Mouse (Mus musculus) cerebral cortex, adult 2 months (tissue): ENCODE data around the gene Pla1a.

Experiments used
- WGBS: fragments of 180-500 bp; shearing (Covaris S2); methylation state at CpG from one replicate; pipeline ENCODE4 v1.1.7; 2018; 5-methylcytosine and 5-hydroxymethylcytosine counted together

Gene Pla1a

DNA sequence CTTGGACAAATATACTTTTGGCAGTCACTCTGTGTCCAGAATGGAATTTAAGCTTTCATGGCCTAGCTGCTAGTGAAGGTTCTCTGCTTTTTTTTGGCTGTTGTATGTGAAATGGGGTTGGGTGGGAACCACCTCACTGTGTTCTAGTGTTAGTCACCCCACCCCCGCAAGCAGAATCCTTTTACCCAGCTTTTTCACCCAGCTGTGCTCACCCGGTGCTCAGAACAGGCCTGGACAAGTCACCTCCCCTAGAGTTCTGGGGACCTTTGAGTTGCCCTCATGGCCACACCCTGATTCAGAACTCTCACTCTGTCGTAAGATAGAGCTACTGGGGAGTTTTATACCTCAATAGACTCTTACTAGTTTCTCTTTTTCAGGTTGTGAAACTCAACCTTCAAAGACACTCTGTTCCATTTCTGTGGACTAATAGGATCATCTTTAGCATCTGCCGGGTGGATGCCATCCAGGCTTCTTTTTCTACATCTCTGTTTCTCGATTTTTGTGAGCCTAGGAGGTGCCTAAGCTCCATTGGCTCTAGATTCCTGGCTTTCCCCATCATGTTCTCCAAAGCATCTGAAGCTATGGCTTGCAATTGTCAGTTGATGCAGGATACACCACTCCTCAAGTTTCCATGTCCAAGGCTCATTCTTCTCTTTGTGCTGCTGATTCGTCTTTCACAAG is 25.8 kb upstream of the Pla1a start:
- WGBS, result 77% methylated on average over 6 of the region's 6 CpGs

DNA sequence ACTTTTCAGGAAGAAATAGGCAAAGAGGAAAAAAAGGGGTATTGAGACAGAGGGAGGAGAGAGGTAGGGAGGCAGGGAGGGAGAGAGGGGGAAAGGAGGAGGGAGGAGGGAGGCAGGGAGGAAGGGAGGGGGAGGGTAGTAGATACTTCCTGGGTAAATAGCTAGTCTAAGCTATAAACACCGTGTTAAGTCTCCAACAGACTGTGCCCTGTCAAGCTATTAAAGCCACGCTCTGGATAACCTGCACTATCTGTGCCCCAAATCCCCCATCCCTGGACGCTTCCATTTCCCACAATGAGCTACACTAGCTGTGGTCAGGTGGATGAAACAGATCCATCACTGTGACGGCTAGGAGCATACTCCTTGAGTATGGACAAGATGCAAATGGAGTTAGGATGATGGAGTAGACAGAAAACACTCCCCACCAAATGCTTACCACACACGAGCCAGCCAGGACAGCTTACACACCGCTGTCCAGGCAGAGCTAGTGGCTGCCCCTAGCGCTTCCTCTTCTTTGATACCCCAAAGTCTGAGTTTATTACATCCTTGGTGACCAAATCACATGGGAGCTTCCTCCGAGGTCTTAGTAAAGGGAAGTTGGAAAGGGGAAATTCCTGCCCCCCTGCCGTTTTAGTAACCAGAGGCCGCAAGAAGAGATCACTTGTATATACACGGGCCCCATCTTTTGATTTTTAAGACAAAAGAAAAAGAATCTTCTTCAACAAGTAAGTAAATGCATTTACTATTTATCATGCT is 24.0 kb upstream of the Pla1a start:
- 66% methylated on average over 11 of the region's 11 CpGs for WGBS

DNA sequence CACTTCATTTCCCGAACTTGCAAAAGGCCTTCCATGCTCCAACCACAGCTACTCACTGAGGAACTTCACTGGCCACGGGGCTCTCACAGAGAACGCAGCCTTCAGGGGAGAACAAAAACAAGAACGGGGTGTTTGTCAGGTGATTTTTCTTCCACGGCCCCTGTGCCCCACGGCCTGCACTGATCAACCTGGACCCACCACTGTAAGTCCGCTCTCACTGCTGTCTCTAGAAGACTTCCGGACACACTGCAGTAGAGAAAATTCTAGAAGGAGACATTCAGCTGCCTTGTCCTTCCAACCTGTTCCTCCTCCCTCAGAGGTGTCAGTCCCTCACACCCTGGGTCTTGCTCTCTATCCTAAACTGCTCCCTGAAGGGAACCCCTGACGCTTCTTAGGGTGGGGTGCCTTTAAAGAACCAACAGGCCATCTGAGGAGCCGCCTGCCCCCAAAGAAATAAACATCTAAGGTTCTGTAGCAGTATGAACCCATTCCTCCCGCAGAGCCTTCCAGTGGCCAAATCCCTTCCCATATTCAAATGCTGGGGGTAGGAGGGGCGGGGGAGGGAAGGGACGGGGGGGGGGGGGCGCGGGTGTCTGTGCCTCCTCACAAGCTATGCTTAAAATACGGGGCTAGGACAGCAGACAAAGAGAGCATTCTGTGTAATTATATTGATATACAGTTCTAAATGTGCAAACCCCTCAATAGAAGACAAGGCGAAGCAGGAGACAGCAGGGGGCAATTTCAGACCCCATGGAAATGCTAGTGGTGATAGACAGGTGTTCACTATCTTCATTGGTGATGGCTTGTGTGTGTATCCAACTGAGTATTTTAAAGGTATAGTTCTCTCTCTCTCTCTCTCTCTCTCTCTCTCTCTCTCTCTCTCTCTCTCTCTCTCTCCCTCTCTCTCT is 22.8 kb upstream of the Pla1a start, which contains the start of gene Cd80:
Gene Cd80 (plus strand): TSS at position 51 of the 908 bp plus-strand sequence.
- WGBS, result 83% methylated on average over 17 of the region's 17 CpGs

- 79% methylated on average over 11 of the region's 11 CpGs for WGBS
Measured at GRCm38 (mm10) chr16:38454533-38455254, 21.7 kb upstream of the Pla1a start.

- WGBS, result 93% methylated on average over 4 of the region's 4 CpGs
Measured at GRCm38 (mm10) chr16:38453952-38454351, 21.0 kb upstream of the Pla1a start.

DNA sequence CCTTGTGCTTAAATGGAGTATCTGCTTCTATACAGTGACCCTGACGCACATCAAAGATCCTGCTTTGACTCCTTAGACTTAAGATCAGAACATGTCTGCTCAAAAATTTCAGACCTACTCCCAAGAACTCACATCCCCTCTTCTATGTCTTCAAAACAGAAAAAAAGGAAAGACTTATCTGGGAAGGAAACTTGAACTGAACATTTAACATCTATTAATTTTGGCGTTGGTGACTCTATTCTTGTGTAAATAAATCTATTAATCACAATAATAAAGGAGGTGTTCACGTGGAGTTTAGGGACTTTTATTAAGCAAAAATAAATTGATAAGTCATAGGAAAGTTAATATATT is 20.2 kb upstream of the Pla1a start:
- 25% methylated on average over 3 of the region's 3 CpGs for WGBS

GRCm38 (mm10) chr16:38452442-38453202 is 19.7 kb upstream of the Pla1a start, which contains the start of gene Adprh:
Gene Adprh (minus strand): TSS chr16:38452703.
- WGBS, result under 1% methylated on average over 61 of the region's 61 CpGs

DNA sequence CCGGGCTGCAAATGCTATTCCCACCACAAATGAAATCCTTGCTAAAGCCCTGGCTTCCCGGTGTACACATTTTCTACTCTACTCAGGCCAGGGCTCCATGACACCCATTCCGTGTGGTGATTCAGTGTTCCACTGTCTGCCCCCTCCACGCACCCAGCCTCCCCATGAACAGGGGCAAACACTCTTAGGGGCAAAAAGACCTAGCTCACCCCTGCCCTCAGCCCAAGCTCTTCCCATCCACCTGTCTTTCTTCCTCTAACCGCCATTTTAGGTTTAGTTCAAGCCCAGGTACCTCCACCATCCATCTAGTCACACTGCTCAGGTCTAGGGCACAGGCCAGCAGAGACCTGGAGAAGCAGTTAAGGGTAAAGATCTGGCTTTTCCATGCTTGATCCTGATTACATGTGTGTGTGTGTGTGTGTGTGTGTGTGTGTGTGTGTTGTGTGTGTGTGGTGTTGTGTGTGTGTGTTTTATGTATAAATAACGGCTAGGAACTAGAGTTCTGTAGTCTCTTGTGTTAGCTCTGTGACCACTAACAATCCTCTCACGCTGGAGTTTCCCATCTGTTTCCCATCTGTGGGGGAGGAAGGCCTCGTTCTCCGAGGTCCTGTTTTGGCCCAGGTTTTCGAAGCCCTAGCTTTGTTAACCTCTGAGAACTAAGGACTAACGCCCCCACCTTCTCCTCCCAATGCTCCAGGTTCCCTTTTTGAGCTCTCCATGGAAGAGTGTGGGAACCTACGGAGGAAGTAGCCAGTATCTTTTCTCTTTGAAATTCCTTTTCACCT is 18.7 kb upstream of the Pla1a start:
- WGBS, result 38% methylated on average over 12 of the region's 12 CpGs

DNA sequence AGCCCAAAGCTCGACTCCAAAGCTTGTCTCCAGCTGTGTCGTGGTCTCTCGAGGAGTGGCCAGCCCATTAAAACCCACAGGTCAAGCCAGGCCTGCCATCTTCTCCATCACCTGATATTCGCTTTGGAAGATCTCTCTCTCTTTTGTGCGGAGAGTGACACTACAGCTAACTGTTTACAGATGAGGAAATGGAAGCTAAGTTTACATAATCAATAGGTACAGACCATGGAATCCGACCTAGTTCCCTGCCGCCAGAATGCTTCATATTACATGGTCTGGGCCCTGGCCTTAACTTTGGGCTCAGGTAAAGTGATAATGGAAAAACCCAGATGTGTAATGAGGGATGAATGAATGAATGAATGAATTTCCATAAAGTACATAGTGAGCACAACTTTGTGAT is 17.8 kb upstream of the Pla1a start:
- 87% methylated on average over 7 of the region's 7 CpGs for WGBS

GRCm38 (mm10) chr16:38448458-38448857 is 15.5 kb upstream of the Pla1a start:
- WGBS, result 84% methylated on average over 12 of the region's 12 CpGs

DNA sequence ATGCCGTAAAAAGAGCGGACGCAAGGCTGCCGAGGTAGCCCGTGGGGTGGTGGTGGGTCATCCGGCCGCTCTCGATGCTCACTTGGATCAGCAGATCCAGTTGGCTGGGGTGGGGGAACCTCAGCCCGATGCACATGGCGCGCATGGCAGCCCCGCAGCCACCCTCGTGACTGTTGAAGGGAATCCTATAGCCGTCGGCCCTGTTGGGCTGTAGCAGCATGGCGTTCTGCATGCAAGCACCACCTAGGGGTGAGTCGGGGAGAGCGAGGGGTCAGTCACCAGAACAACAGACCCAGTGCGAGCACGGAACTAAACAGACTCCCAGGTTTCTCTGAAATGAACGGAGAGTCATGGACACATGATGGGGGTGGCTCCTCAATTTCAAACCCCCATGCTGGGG is 14.4 kb upstream of the Pla1a start:
- 92% methylated on average over 21 of the region's 21 CpGs for WGBS

- WGBS, result 100% methylated on average over 2 of the region's 2 CpGs
Measured at GRCm38 (mm10) chr16:38446141-38446540, 13.2 kb upstream of the Pla1a start.

- WGBS, result 97% methylated on average over 20 of the region's 20 CpGs
Measured at GRCm38 (mm10) chr16:38445576-38445975, 12.6 kb upstream of the Pla1a start.

- WGBS, result 97% methylated on average over 1 of the region's 1 CpGs
Measured at GRCm38 (mm10) chr16:38445046-38445445, 12.1 kb upstream of the Pla1a start.

DNA sequence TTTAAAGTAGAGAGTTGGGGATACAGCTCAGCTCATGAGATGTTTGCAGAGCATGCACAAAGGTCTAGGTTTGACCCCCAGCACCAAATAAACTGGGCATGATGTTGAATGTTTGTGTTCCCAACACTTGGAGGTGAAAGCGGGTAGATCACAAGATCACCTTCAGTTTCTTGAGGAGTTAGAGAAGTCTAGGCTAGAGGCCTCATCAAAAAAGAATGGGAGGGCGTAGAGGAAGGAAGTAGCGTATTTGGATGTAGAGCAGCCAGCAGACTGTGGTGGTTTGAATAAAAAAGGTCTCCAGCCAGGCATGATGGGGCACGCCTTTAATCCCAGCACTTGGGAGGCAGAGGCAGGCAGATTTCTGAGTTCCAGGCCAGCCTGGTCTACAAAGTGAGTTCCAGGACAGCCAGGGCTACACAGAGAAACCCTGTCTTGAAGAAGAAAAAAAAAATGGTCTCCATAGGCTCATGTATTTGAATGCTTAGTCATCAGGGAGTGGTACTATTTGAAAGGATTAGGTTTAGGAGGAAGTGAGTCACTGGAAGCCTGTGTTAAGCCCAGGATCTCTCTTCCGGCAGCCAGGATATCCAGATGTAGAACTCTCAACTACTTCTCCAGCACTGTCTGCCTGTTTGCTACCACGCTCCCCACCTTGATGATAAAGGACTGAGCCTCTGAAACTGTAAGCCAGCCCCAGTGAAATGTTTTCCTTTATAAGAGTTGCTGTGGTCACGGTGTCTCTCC is 10.9 kb upstream of the Pla1a start:
- 95% methylated on average over 7 of the region's 7 CpGs for WGBS

- WGBS, result 79% methylated on average over 8 of the region's 8 CpGs
Measured at GRCm38 (mm10) chr16:38442216-38442615, 9.3 kb upstream of the Pla1a start.

- WGBS, result 70% methylated on average over 5 of the region's 5 CpGs
Measured at GRCm38 (mm10) chr16:38441611-38442010, 8.7 kb upstream of the Pla1a start.

DNA sequence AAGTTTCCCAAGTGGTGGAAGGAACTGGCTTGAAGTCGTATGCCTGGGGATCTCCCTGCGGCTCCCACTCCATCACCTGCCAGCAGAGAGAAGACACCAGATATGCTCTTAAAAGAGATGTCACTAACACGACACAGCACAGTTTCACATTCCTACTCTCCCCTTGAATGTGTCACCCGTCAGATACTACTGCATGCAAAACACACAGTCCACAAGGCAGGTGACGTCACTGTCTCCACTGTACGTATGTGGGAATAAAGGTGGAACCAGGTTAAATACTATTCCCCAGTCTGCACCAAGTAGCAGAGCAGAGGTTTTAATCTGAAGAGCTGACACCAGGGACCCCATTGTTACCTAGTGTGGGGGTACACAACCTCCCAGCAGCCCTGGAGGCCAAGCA is 7.5 kb upstream of the Pla1a start:
- WGBS, result 81% methylated on average over 6 of the region's 6 CpGs

GRCm38 (mm10) chr16:38439190-38439589 is 6.2 kb upstream of the Pla1a start:
- 64% methylated on average over 1 of the region's 1 CpGs for WGBS
